Mouse (Mus musculus): ENCODE data around the gene Usp48. TPM values are rescaled to one million over a fixed set of nuclear protein-coding genes. Genes with fewer than 3 reads are reported as not detected.

Gene Usp48
- total RNA-seq, 2 experiments from 2014 or later, result 37.9 to 45.7 TPM

- intact Hi-C loops (cut with DNase I), result no loop called here
- DNase-seq, result no peak
Observed at GRCm38 (mm10) chr4:137607023-137607422, 13.5 kb downstream of the Usp48 start.

- DNase-seq, result no peak
- intact Hi-C loops (cut with DNase I), result no loop called here
Observed at GRCm38 (mm10) chr4:137609281-137609680, 15.7 kb downstream of the Usp48 start.

- intact Hi-C loops (cut with DNase I), result no loop called here
- DNase-seq, result peak in 1 of 2 experiments; percentile 23
Observed at GRCm38 (mm10) chr4:137609702-137610101, 16.1 kb downstream of the Usp48 start.

- intact Hi-C loops (cut with DNase I), result no loop called here
- DNase-seq, result peak in 1 of 2 experiments; percentile 18
Observed at GRCm38 (mm10) chr4:137610256-137610655, 16.7 kb downstream of the Usp48 start.

GRCm38 (mm10) chr4:137622847-137623246 is 29.3 kb downstream of the Usp48 start:
- DNase-seq, result no peak
- intact Hi-C loops (cut with DNase I), result no loop called here

- intact Hi-C loops (cut with DNase I), result no loop called here
Observed at GRCm38 (mm10) chr4:137627476-137628235, 34.1 kb downstream of the Usp48 start.

GRCm38 (mm10) chr4:137628400-137628799 is 34.8 kb downstream of the Usp48 start:
- no peak for DNase-seq
- intact Hi-C loops (cut with DNase I), result no loop called here

More at GRCm38 (mm10) chr4:137627476-137628235, 34.1 kb downstream of the Usp48 start:
- DNase-seq, result no peak

GRCm38 (mm10) chr4:137629354-137629753 is 35.8 kb downstream of the Usp48 start:
- intact Hi-C loops (cut with DNase I), result no loop called here
- peak; percentile 11 to 22 for DNase-seq

- DNase-seq, result no peak
- intact Hi-C loops (cut with DNase I), result no loop called here
Observed at GRCm38 (mm10) chr4:137630153-137630552, 36.6 kb downstream of the Usp48 start.

- intact Hi-C loops (cut with DNase I), result no loop called here
- peak; percentile 29 to 36 for DNase-seq
Observed at GRCm38 (mm10) chr4:137631596-137631995, 38.0 kb downstream of the Usp48 start.

- intact Hi-C loops (cut with DNase I), result no loop called here
- no peak for DNase-seq
Observed at GRCm38 (mm10) chr4:137633394-137633793, 39.8 kb downstream of the Usp48 start.

- intact Hi-C loops (cut with DNase I), result no loop called here
- no peak for DNase-seq
Observed at GRCm38 (mm10) chr4:137636597-137636996, 43.0 kb downstream of the Usp48 start.

- DNase-seq, result no peak
- intact Hi-C loops (cut with DNase I), result no loop called here
Observed at GRCm38 (mm10) chr4:137641556-137641955, 48.0 kb downstream of the Usp48 start.

GRCm38 (mm10) chr4:137642101-137642500 is 48.5 kb downstream of the Usp48 start:
- DNase-seq, result no peak

GRCm38 (mm10) chr4:137643459-137643858 is 49.9 kb downstream of the Usp48 start:
- intact Hi-C loops (cut with DNase I), result no loop called here

More at GRCm38 (mm10) chr4:137642101-137642500, 48.5 kb downstream of the Usp48 start:
- intact Hi-C loops (cut with DNase I), result no loop called here

GRCm38 (mm10) chr4:137646262-137646661 is 52.7 kb downstream of the Usp48 start:
- intact Hi-C loops (cut with DNase I), result no loop called here
- no peak for DNase-seq

More at GRCm38 (mm10) chr4:137643459-137643858, 49.9 kb downstream of the Usp48 start:
- DNase-seq, result no peak

- intact Hi-C loops (cut with DNase I), result no loop called here
Observed at GRCm38 (mm10) chr4:137647648-137648047, 54.1 kb downstream of the Usp48 start.

GRCm38 (mm10) chr4:137648230-137648629 is 54.7 kb downstream of the Usp48 start:
- DNase-seq, result no peak
- intact Hi-C loops (cut with DNase I), result no loop called here

More at GRCm38 (mm10) chr4:137647648-137648047, 54.1 kb downstream of the Usp48 start:
- no peak for DNase-seq

- no peak for DNase-seq
- intact Hi-C loops (cut with DNase I), result no loop called here
Observed at GRCm38 (mm10) chr4:137650912-137651311, 57.4 kb downstream of the Usp48 start.

- DNase-seq, result no peak
- intact Hi-C loops (cut with DNase I), result no loop called here
Observed at GRCm38 (mm10) chr4:137652835-137653346, 59.3 kb downstream of the Usp48 start.

GRCm38 (mm10) chr4:137655241-137656031 is 61.9 kb downstream of the Usp48 start:
- intact Hi-C loops (cut with DNase I), result no loop called here
- no peak for DNase-seq

Data from heart, postnatal 10 days (tissue).